Mouse (Mus musculus) intestine, postnatal 0 days (tissue): ENCODE measurements around the gene Kcnma1. TPM values are rescaled to one million over a fixed set of nuclear protein-coding genes. Genes with fewer than 3 reads are reported as not detected.

Source experiments
- ATAC-seq: fragments of 200-750 bp; cut with Nextera tagmentation; 2 replicates; pipeline ENCODE4 v1.8.0; 2017; ENCODE audit warnings: mild to moderate bottlenecking, moderate TSS enrichment, moderate library complexity
- H3K27ac ChIP-seq: fragments of 300-500 bp; sonication (generic); 2 replicates; pipeline ENCODE4 v1.5.1; 2014; ENCODE audit warnings: mild to moderate bottlenecking, low read depth, low read length, moderate library complexity
- H3K27me3 ChIP-seq: fragments of 300-500 bp; sonication (generic); replicated peaks from 2 replicates; pipeline ENCODE4 v1.6.1; 2014; ENCODE audit warnings: low read length, mixed read lengths; ENCODE audit not compliant: control insufficient read depth, insufficient read depth
- H3K36me3 ChIP-seq: fragments of 300-500 bp; sonication (generic); 2 replicates; pipeline ENCODE4 v1.6.1; 2014; ENCODE audit warnings: mild to moderate bottlenecking, moderate library complexity; ENCODE audit not compliant: control insufficient read depth, insufficient read depth
- H3K4me1 ChIP-seq: fragments of 300-500 bp; sonication (generic); replicated peaks from 2 replicates; pipeline ENCODE4 v1.6.1; 2014; ENCODE audit warnings: antibody characterized with exemption, low read length, mixed read lengths; ENCODE audit not compliant: control insufficient read depth, insufficient read depth
- H3K4me2 ChIP-seq: fragments of 300-500 bp; sonication (generic); replicated peaks from 2 replicates; pipeline ENCODE4 v1.6.1; 2014; ENCODE audit warnings: low read depth, mild to moderate bottlenecking, moderate library complexity
- H3K4me3 ChIP-seq: fragments of 300-500 bp; sonication (generic); 2 replicates; pipeline ENCODE4 v1.5.1; 2014; ENCODE audit warnings: low read depth, low read length
- H3K9ac ChIP-seq: fragments of 300-500 bp; sonication (generic); 2 replicates; pipeline ENCODE4 v1.6.1; 2014; ENCODE audit warnings: mild to moderate bottlenecking, low read depth, low read length
- H3K9me3 ChIP-seq: fragments of 300-500 bp; sonication (generic); 2 replicates; pipeline ENCODE4 v1.6.1; 2016; ENCODE audit warnings: mixed run types; ENCODE audit not compliant: control insufficient read depth
- CTCF ChIP-seq: sonication (generic); IDR thresholded peaks from 2 replicates; pipeline ENCODE4 v1.5.1; 2016; ENCODE audit warnings: low read depth, mild to moderate bottlenecking, control low read depth, antibody characterized with exemption, moderate library complexity
- WGBS: fragments of 180-500 bp; shearing (Covaris S2); extraction: QIAGEN DNeasy Blood & Tissue Kit; methylation state at CpG from one replicate; pipeline ENCODE4 v1.1.7; 2014; 5-methylcytosine and 5-hydroxymethylcytosine counted together
- polyA plus RNA-seq: library from polyadenylated mRNA; unstranded; fragments of >200 nt; fragmentation: Nextera tagmentation; extraction: Ambion mirVana; gene quantifications from 2 replicates; pipeline ENCODE4 v1.2.1, GENCODE M21; 2015

The Kcnma1 gene
- polyA plus RNA-seq = 6.7 and 8.9 TPM in 2 replicates

- 71% methylated on average over 3 of the region's 3 CpGs for WGBS
- TF ChIP-seq CTCF = no peak
- ATAC-seq = no peak
These were observed at the start of gene Kcnma1 for GRCm38 (mm10) chr14:24014391-24014790. Gene Kcnma1 (minus strand): TSS chr14:24014491.

GRCm38 (mm10) chr14:24059747-24060146, 45.5 kb upstream of the Kcnma1 start:
- Histone ChIP-seq H3K27me3 (no peaks in the 10 kb centered on the region), H3K4me3 (no peak overlapping the region), H3K9ac (no peak overlapping the region), H3K9me3 (no peaks in the 10 kb centered on the region), H3K36me3 (no peaks in the 10 kb centered on the region), H3K4me1 (no peaks in the 10 kb centered on the region), H3K27ac (no peak overlapping the region), H3K4me2 (no peak overlapping the region)
- WGBS = 45% methylated on average over 8 of the region's 8 CpGs
- TF ChIP-seq CTCF = peak; percentile 75
- no peak for ATAC-seq

More at GRCm38 (mm10) chr14:24014391-24014790, at the start of gene Kcnma1:
- Histone ChIP-seq H3K27ac (no peak within 1 kb of the TSS), H3K36me3 (no peaks in the 10 kb centered on the region), H3K4me2 (no peak within 1 kb of the TSS), H3K9me3 (no peaks in the 10 kb centered on the region), H3K4me3 (no peak within 1 kb of the TSS), H3K4me1 (no peaks in the 10 kb centered on the region), H3K9ac (no peak within 1 kb of the TSS), H3K27me3 (no peaks in the 10 kb centered on the region; the same call in 1 of the 2 replicates)

DNA sequence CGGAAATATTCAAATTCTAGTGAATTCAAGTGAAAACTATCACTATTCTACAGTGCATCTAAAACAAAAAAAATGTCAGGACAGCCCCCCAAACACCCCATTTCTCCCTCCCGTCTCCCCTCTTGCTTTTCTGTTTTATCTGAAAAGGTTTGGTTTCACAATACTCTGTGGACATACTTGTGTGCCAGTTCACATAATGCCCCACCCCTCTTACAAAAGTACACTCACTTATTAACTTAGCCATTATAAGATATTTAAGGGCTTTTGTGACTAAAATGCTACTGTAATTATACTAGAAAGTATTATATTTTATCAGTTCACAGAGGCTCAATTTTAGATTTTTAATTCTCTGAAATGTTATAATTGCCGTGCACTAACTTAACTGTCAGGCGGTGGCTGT, 45.0 kb upstream of the Kcnma1 start:
- 83% methylated on average over 4 of the region's 4 CpGs for whole genome bisulfite sequencing
- Histone ChIP-seq H3K27me3 (no peaks in the 10 kb centered on the region), H3K9me3 (no peaks in the 10 kb centered on the region), H3K9ac (no peak overlapping the region), H3K27ac (no peak overlapping the region), H3K36me3 (no peaks in the 10 kb centered on the region), H3K4me2 (no peak overlapping the region), H3K4me1 (no peaks in the 10 kb centered on the region), H3K4me3 (no peak overlapping the region)
- no peak for ATAC-seq
- TF ChIP-seq CTCF = no peak

GRCm38 (mm10) chr14:24051821-24052220, 37.5 kb upstream of the Kcnma1 start:
- H3K9me3 ChIP-seq = no peaks in the 10 kb centered on the region
- H3K27me3 ChIP-seq = no peaks in the 10 kb centered on the region
- no peaks in the 10 kb centered on the region for H3K36me3 ChIP-seq
- H3K9ac ChIP-seq = no peak overlapping the region
- 88% methylated on average over 2 of the region's 2 CpGs for WGBS
- H3K27ac ChIP-seq = no peak overlapping the region
- H3K4me2 ChIP-seq = no peak overlapping the region
- H3K4me1 ChIP-seq = no peaks in the 10 kb centered on the region
- no peak for ATAC-seq
- no peak overlapping the region for H3K4me3 ChIP-seq
- TF ChIP-seq CTCF = no peak

- ATAC-seq = no peak
- Histone ChIP-seq H3K4me3 (no peak overlapping the region), H3K27me3 (no peaks in the 10 kb centered on the region), H3K9ac (no peak overlapping the region), H3K4me2 (no peak overlapping the region), H3K36me3 (no peaks in the 10 kb centered on the region), H3K4me1 (no peaks in the 10 kb centered on the region), H3K27ac (no peak overlapping the region), H3K9me3 (no peaks in the 10 kb centered on the region)
- no peak for TF ChIP-seq CTCF
- WGBS = 60% methylated on average over 2 of the region's 2 CpGs
These were observed 22.3 kb upstream of the Kcnma1 start for GRCm38 (mm10) chr14:24036609-24037008.

GRCm38 (mm10) chr14:24036208-24036535, 21.9 kb upstream of the Kcnma1 start:
- Histone ChIP-seq H3K4me3 (no peak overlapping the region), H3K27ac (no peak overlapping the region), H3K9ac (no peak overlapping the region)

GRCm38 (mm10) chr14:24035486-24036207, 21.4 kb upstream of the Kcnma1 start:
- 32% methylated on average over 11 of the region's 11 CpGs for WGBS
- Histone ChIP-seq H3K4me3 (no peak overlapping the region), H3K4me2 (no peak overlapping the region), H3K36me3 (no peaks in the 10 kb centered on the region), H3K27me3 (no peaks in the 10 kb centered on the region), H3K9ac (no peak overlapping the region), H3K9me3 (no peaks in the 10 kb centered on the region), H3K27ac (no peak overlapping the region), H3K4me1 (no peaks in the 10 kb centered on the region)
- no peak for ATAC-seq
- TF ChIP-seq CTCF = no peak

More at GRCm38 (mm10) chr14:24036208-24036535, 21.9 kb upstream of the Kcnma1 start:
- H3K36me3 ChIP-seq = no peaks in the 10 kb centered on the region
- 49% methylated on average over 4 of the region's 4 CpGs for WGBS
- H3K27me3 ChIP-seq = no peaks in the 10 kb centered on the region
- no peak for ATAC-seq
- H3K4me1 ChIP-seq = no peaks in the 10 kb centered on the region
- no peak for TF ChIP-seq CTCF
- H3K9me3 ChIP-seq = no peaks in the 10 kb centered on the region
- H3K4me2 ChIP-seq = no peak overlapping the region
